Mouse (Mus musculus): Measurements from ENCODE around the gene Dnah2.
A peak's percentile ranks its signal among the peaks of the same experiment; 100 is the strongest.

Gene Dnah2

DNA sequence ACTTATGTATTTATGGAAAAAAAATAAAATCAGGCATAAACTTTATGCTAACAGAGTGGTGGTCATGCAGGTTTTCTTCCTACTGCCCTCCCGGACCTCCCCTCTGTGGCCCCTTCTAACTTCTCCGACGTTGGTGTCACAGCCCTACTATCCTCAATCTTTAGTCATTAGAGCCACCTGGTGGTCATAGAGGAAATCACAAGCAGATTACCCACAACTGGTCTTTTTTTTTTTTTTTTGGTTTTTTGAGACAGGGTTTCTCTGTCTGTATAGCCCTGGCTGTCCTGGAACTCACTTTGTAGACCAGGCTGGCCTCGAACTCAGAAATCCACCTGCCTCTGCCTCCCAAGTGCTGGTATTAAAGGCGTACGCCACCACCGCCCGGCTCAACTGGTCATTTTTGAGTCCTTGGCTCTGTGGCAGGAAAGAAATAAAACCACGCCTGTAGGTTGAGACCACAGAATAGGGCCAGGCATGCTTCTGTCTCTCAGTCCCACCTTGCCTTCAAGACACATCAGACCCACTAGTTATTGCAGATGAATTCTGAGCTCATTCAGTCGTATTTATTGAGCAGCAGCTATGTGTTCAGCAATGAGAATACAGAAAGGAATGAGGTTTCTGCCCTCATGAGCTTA is 158.4 kb downstream of the Dnah2 start:
- peak; percentile 76 for DNase-seq (ENCODE audit: extremely low spot score)

DNA sequence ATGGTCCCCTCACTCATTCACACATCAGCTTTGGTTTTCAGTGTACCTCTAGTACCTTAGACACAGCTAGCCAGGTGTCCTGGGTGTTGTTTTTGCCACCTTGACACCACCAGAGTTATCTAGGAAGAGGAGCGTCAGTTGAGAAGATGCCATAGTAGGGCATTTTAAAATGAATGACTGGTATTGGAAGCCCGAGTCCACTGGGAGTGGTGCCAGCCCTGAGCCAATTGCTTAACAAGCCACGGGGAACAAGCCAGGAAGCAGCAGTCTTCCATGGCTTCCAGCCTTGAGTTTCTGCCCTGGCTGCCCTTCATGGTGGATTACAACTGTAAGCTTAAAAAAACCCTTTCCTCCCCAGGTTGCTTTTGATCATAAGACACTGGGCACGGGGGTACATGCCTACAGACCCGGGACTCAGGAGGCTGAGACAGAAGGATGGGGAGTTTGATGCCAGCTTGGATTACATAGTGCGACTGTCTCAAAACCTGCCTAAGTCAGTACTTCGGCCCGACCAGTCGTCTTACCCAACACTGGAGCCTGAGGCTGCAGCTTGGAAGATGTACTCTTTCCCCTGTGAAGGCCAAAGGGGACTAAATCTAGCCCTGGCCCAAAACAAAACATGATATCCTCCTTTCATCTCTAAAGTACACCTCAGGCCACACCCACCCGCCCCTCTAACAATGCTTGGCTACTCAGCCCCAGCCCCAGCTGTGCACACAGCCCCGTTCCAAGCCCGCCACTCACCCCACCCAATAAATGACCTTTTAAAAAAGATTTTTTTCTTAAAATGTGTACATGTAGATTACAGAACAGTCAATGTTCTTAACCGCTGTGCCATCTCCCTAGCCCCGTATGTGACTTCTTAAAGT is 159.1 kb downstream of the Dnah2 start:
- DNase-seq (ENCODE audit: extremely low spot score), result no peak

DNA sequence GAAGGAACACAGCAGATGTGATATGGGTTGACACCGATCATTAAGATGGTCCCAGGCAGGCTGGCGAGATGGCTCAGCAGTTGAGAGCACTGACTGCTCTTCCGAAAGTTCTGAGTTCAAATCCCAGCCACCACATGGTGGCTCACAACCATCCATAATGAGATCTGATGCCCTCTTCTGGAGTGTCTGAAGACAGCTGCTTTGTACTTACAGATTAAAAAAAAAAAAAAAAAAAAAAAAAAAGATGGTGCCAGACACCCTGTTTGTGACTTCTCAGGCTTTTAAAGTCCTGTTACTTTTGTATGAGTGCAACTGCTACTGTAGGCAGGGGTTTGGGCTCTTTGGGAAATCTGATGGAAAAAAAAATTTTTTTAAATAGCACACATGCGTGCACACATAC is 160.2 kb downstream of the Dnah2 start:
- no peak for DNase-seq (ENCODE audit: extremely low spot score)

DNA sequence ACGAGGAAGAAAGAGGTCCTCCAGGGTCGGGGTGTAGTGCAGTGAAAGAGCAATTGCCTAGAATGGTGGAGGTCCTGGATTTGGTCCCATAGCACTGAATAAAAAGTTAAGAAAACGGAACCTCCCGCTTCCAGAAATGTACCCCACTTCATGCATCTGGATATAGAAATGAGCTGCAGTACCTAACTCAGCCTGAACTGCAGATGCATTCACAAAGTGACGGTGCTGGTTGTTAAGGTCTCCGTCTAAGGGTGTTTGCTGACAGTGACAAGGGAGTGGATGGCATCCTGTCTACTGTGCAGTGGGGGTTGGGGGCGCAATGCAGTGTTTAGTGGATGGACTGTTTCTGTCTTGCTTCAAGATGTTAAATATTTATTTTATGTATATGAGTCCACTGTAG is 162.2 kb downstream of the Dnah2 start:
- DNase-seq (ENCODE audit: extremely low spot score), result no peak

DNA sequence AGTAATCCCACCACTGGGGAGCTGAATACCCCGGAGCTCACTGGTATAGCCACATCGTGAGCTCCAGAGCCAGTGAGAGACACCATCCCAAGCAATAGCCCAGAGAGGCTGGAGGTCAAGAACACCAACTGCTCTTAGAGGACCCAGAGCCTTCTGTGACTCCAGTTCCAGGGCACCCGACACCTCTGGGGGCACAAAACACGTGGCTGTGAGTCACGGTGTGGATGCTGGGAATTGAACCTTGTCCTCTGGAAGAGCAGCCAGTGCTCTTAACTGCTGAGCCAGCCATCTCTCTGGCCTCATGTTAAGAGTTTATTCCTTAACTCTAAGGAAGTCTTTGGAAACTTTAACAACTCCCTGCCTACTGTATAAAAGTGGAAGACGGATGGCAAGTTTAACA is 163.9 kb downstream of the Dnah2 start:
- no peak for DNase-seq (ENCODE audit: extremely low spot score)

DNA sequence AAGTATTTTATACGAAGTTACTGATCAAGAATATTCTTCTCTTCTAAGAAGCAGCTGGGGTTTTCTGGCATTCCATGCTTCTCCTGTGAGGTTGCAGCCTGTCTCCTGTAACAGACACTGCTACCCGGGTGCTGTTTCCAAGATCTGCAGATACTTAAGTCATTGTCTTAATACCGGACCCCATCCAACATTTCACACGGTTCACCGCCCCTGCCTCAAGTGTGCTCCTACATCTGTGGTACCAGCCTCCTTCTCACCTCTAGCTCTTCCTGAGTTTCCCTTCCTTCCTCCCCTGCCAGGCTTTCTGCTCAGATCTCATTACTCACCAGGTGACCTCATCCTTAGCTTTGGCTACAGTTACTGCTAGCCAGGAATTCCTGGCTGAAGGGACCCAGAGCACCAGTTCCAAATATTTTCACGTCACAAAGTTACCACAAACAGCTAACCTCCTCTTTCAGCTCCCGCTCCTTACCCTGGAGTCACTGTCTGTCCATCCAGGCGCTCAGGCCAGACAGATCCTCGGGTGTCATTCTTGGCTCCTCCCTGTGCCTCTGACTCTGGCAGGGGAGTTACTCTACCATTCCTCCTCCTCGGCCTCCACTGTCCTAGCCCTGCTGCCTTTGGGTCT is 166.3 kb downstream of the Dnah2 start:
- no peak for DNase-seq (ENCODE audit: extremely low spot score)

DNA sequence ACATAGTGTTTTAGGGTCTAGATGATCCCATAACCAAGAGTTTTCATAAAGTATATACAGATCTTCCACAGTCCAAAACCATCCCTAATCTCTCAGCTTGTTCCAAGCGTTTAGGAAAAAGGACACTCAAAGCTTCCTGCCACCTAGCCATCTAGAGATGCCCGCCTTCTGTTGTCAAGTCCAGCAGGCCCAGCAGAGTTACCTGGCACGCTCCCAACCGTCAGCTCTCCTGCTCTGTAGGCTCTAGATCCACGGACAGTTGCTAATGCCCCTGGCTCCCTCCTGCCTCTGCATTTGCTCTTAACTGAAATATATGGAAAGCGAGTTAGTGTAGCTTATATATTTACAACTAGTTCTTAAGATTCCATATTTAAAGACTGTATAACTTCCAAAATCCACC is 167.6 kb downstream of the Dnah2 start:
- no peak for DNase-seq (ENCODE audit: extremely low spot score)

DNA sequence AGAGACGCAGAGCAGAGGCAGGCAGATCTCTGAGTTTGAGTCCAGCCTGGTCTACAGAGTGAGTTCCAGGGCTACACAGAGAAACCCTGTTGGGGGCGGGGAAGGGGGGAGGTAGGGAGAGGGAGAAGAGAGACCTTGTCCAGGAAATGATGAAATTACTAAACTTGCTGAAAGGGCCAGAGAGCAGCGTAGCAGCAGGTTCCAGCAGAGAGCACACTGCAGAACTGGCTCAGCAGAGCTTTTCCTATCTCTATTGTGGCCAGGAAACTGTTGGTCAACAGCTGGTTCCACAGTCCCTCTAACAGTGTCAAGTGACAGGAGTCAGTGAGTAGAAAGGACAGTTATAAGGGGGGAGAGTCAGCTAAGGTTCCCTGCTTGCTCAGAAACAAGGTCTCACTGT is 169.3 kb downstream of the Dnah2 start:
- DNase-seq (ENCODE audit: extremely low spot score), result no peak

DNA sequence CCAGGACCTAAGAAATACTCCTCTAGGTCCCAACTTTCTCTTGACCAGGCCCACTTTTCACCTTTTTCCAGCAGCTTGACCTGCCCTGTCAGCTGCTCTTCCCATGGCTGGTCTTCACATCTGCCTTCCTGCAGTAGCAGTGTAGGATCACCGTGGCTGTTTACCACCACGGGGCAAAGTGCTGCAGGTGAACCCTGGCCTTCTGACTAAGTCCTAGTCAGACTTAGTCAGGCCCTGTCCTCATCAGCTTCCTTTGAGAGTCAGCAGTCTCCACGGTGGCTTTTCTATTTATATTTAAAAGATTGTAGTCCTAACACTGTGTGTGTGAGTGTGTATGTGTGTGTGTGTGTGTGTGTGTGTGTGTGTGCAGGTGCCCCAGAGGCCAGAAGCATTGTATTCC is 171.1 kb downstream of the Dnah2 start:
- no peak for DNase-seq (ENCODE audit: extremely low spot score)

DNA sequence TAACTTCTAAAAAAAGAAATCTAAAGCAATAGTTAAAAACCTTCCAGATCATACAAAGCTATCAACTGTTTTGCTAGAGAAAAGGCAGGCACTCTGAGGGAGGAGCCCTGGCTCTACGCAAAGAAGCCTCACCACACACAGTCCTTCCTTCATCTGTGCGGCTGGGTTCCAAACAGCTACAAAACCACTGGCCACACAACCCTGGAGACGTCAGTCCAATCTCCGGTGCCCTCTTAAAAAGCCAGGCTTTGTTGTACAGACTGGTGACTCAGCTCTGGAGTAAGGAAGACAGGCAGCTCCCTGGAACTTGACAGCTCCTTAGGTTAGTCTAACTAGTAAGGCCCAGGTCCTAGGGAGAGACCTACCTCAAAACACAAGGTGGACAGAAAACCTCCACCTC is 173.3 kb downstream of the Dnah2 start:
- no peak for DNase-seq (ENCODE audit: extremely low spot score)

DNA sequence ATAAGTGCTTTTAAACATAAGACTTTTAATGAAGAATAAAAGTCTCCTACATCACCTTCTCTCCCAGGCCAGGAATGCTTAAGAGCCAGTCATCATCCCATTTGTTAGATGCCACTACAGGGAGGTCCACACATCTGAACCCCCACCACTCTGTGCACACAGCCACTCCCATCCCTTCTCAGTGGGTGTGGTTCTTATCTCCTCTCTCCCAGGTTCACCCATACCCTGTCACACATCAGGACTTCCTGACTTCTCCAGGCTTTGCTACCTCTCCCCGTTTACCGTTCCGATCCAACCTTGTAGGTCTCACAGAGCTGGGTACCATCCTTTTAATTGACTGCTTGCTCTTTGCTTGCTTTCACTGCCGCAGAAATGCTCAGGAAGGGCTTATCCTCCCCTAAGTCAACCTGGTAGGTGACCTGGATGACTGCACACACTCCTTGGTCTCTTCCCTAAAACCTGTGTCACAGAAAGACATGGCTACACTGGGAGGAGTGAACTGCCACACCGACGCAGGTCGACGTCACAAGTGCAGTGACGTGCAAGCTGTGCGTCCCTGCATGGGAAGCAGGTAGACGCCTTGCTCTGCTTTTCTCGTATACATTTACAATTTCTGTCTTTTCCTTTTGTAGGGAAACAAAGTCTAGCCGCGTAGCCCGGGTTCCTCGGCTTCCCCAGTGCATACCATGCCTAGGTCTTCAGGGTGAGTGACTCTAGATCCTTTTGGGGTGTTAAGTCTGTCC is 175.5 kb downstream of the Dnah2 start:
- no peak for DNase-seq (ENCODE audit: extremely low spot score)

DNA sequence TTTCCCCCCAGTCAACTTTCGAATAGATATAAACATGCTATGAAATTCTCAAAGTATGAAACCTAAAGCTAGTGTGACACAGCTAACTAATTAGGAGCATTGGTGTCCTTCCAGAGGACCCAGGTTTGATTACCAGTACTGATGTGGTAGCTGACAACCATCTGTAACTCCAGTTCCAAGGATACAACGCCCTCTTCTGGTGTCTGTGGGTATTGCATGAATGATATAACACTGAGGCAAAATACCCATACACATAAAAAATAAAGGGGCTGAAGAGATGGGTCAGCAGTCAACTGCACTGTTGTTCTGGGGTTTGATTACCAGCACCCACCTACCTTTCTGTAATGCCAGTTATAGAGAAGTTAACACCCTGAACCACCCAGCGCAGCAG is 176.1 kb downstream of the Dnah2 start:
- DNase-seq (ENCODE audit: extremely low spot score), result no peak

DNA sequence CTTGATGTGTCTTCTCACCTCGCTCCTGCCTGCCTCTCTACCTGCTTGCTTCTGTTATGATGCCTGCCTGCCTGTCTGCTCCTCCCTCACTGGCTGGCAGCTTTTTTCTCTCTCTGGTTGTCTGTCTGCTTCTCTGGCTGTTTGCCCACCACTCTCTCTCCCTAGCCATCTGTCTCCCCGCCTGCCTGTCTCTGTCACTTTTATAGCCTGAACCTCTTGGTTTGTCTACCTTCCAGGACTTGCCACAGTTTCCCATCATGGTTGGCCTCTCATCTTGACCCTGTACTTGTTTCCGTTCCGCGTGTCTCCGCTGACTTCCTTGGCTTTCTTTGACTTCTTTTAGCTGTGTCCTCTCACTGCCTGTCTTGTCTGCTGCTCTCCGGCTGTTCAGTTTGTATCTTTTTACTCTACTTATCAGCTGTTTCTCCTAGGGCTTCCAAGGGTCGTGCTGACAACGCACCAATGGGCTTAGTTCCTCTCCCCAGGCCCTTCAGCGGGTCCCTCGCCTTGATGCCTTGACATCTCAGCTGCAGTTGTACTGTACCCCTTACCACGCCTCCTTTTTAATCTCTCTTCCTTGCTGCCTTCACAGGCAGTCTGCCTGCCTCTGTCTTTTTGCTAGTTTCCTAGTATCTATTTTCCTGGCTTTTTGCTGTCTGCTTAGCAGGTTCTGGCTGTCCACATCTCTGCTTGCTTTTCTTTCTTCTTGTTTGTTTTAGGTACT is 176.7 kb downstream of the Dnah2 start:
- peak; percentile 26 for DNase-seq (ENCODE audit: extremely low spot score)

DNA sequence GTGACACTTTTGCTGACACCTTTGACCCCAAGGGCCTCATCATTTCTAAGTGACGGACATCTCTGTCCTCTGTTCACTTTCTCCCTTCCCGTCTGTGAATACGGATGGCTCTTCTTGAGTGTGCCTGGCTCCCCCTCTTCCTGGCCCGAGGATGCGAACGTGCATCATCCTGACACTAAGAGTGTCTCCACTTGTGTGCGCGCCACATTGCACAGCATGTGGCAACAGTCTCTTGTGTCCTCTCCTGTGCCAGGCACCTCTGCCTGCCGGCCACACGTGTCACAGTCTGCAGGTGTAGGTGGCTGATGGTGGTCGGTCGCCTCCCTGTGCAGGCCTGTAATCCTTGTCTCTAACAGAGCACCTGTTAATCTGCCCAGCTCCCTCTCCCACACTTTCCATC is 177.3 kb downstream of the Dnah2 start:
- peak; percentile 40 for DNase-seq (ENCODE audit: extremely low spot score)

DNA sequence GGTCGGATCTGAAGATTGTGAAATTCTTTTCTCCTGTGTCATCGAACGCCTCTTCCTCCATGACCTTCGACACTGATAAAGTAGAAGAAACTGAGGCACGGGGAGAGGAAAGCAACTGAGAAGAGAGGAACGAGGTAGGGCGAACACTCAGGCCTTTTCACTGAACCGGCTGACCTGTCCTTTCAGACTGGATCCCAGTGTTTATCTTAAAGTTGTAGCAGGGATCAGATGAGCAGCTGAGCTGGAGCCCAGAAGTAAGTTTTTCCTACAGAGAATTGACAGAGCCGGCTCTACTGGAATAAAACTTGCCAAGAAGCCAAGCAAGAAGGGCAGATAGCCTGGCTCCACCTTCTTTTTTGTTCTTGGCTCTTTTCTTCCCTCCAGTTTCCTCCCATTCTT is 178.1 kb downstream of the Dnah2 start:
- DNase-seq (ENCODE audit: extremely low spot score), result peak; percentile 37

Measured in embryo, embryonic 9.5 days (tissue).